Mouse (Mus musculus) liver, embryonic 16.5 days (tissue): ENCODE results near the gene Sun3. TPM values are rescaled to one million over a fixed set of nuclear protein-coding genes. Genes with fewer than 3 reads are reported as not detected.

Experiments used
- ATAC-seq: fragments of 200-750 bp; cut with Nextera tagmentation; 2 replicates; pipeline ENCODE4 v1.8.0; 2017; ENCODE audit warnings: low read depth, mild to moderate bottlenecking, moderate number of reproducible peaks, moderate library complexity
- H3K27ac ChIP-seq: fragments of 300-500 bp; sonication (generic); 2 replicates; pipeline ENCODE4 v1.5.1; 2014; ENCODE audit warnings: mild to moderate bottlenecking, low read length
- H3K27me3 ChIP-seq: fragments of 300-500 bp; sonication (generic); 2 replicates; pipeline ENCODE4 v1.6.1; 2014; ENCODE audit warnings: low read depth, low read length, mixed read lengths; ENCODE audit not compliant: control insufficient read depth, insufficient read depth
- H3K36me3 ChIP-seq: fragments of 300-500 bp; sonication (generic); 2 replicates; pipeline ENCODE4 v1.6.1; 2014; ENCODE audit warnings: mild to moderate bottlenecking; ENCODE audit not compliant: control insufficient read depth, insufficient read depth
- H3K4me1 ChIP-seq: fragments of 300-500 bp; sonication (generic); 2 replicates; pipeline ENCODE4 v1.6.1; 2014; ENCODE audit warnings: low read depth, low read length, mixed read lengths; ENCODE audit not compliant: control insufficient read depth
- H3K4me2 ChIP-seq: fragments of 300-500 bp; sonication (generic); 2 replicates; pipeline ENCODE4 v1.6.1; 2014; ENCODE audit warnings: low read depth, low read length, mixed read lengths
- H3K4me3 ChIP-seq: fragments of 300-500 bp; sonication (generic); 2 replicates; pipeline ENCODE4 v1.5.1; 2014; ENCODE audit warnings: low read depth, mild to moderate bottlenecking, low read length
- H3K9ac ChIP-seq: fragments of 300-500 bp; sonication (generic); 2 replicates; pipeline ENCODE4 v1.6.1; 2014; ENCODE audit warnings: low read depth, low read length
- H3K9me3 ChIP-seq: fragments of 300-500 bp; sonication (generic); replicated peaks from 2 replicates; pipeline ENCODE4 v1.6.1; 2016; ENCODE audit warnings: low read length; ENCODE audit not compliant: control insufficient read depth
- WGBS: fragments of 180-500 bp; shearing (Covaris S2); extraction: QIAGEN DNeasy Blood & Tissue Kit; methylation state at CpG from one replicate; pipeline ENCODE4 v1.1.7; 2014; ENCODE audit not compliant: insufficient replicate concordance; 5-methylcytosine and 5-hydroxymethylcytosine counted together
- polyA plus RNA-seq: library from polyadenylated mRNA; unstranded; fragments of >200 nt; fragmentation: Nextera tagmentation; extraction: Ambion mirVana; gene quantifications from 2 replicates; pipeline ENCODE4 v1.2.1, GENCODE M21; 2015

Sun3 gene
- not detected in 2 replicates for polyA plus RNA-seq

DNA sequence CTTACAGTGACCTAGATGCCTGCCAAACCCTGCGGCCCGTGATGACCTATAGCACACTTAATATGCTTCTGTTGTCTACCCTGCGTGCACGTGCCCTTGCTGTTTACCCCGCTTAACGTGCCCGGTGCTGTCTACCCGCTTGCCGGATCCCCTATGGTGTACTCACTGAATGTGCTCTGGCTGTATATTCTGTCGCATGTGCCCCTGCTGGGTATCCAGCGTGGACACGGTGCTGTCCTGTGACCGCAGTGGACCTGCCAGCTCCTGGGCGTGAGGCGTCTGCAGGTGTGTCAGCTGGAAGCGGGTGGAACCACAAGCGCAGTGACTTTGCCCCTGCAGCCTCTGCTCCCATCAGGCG is at the start of gene Sun3:
Sun3 (minus strand) TSS at position 289 of the 358 bp plus-strand sequence.
- Histone ChIP-seq H3K27me3 (no peaks in the 10 kb centered on the region; the same call in 1 of the 2 replicates), H3K36me3 (no peaks in the 10 kb centered on the region), H3K27ac (no peak within 1 kb of the TSS), H3K9me3 (no peaks in the 10 kb centered on the region), H3K4me1 (no peaks in the 10 kb centered on the region; the same call in 1 of the 2 replicates), H3K4me2 (peak within 1 kb of the TSS; percentile 76), H3K4me3 (peak within 1 kb of the TSS; percentile 55), H3K9ac (no peak within 1 kb of the TSS)
- peak; percentile 27 for ATAC-seq
- 2% methylated on average over 18 of the region's 18 CpGs for WGBS

DNA sequence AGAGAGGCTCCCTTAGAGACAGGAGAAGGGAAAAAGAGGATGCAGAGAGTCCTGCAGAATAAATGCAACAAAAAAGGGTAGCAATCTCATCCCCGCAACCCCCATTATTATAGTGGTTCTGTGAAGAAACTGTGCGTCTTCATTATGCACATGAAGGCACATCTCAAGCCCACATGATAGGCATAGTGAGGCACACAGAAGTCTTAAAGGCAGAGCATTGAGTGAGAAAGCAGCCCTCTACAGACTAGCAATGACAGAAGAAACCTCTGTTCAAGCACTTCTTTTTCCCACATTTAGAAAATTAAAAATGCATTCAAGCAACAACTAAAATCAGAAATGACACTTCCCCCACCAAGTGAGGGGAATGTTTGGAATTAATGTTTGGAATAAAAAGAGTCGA is 27.7 kb upstream of the Sun3 start:
- H3K36me3 ChIP-seq: no peaks in the 10 kb centered on the region
- no peak overlapping the region for H3K27ac ChIP-seq
- H3K27me3 ChIP-seq: no peaks in the 10 kb centered on the region
- no peaks in the 10 kb centered on the region for H3K9me3 ChIP-seq
- WGBS: 73% methylated on average over 3 of the region's 3 CpGs
- H3K4me2 ChIP-seq: no peak overlapping the region
- H3K9ac ChIP-seq: no peak overlapping the region
- H3K4me3 ChIP-seq: no peak overlapping the region
- no peaks in the 10 kb centered on the region for H3K4me1 ChIP-seq
- ATAC-seq: no peak

DNA sequence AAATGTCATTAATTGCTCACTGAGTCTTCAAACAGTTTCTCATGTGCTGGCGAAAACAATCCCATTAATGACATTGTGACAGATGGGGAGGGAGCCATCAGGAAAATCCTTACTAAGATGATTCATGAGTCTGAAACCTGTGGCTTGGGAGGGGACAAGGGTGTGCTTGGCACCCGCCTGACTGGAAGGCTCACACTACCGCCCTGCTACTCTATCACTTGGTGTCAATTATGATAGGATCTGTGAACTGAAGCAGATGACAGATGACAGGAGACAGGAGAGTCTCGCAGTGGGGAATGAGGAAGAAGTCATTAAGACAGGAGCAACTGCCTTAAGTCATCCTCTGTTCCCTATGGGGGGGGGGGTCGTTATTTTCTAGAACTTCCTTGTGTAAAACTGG is 11.7 kb upstream of the Sun3 start:
- H3K27me3 ChIP-seq: no peaks in the 10 kb centered on the region
- no peak overlapping the region for H3K4me2 ChIP-seq
- no peak for ATAC-seq
- WGBS: 12% methylated on average over 5 of the region's 5 CpGs
- H3K27ac ChIP-seq: no peak overlapping the region
- no peak overlapping the region for H3K4me3 ChIP-seq
- no peaks in the 10 kb centered on the region for H3K4me1 ChIP-seq
- no peak overlapping the region for H3K9ac ChIP-seq
- H3K9me3 ChIP-seq: no peaks in the 10 kb centered on the region
- no peaks in the 10 kb centered on the region for H3K36me3 ChIP-seq

DNA sequence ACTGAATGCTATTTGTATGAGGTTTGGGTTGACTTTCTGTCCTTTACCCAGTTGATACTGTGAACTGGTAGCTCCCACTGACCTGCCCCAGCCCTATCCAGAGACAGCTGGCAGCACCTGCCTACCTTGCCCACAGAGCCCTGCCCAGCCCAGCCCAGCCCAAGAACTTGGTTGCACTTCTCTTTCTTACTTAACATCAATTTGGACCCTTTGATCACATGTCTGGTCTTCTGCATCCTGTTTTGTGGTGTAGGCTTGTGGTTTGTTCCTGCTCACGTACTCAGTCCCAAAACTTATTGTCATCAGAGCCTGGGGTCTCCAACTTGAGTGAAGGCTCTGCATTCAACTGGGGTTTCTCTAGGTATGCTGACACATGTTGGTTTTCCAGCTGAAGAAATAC is 11.2 kb upstream of the Sun3 start:
- Histone ChIP-seq H3K9me3 (no peaks in the 10 kb centered on the region), H3K4me2 (no peak overlapping the region), H3K27ac (no peak overlapping the region), H3K4me1 (no peaks in the 10 kb centered on the region), H3K9ac (no peak overlapping the region), H3K4me3 (no peak overlapping the region), H3K27me3 (no peaks in the 10 kb centered on the region), H3K36me3 (no peaks in the 10 kb centered on the region)
- ATAC-seq: no peak
- 24% methylated on average over 1 of the region's 1 CpGs for WGBS

DNA sequence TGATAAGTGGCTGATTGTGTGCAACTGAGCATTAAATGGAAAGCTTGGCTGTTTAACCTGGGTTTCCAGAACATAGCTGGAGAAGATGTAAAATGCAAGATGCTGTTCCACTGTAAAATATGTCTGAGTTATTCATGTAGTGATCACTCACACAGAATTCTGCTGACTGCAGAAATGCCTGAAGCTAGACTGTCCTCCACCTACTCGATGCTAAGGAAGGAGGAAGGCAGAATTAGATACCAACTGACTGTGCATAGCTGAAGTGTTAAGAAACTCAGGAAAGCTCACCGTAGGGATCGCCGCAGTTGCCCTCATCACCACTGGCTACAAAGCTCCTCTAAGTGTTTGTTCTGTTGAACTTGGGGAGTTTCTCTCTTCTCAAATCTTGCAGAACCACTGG is 8.9 kb upstream of the Sun3 start:
- Histone ChIP-seq H3K9ac (no peak overlapping the region), H3K4me3 (no peak overlapping the region), H3K4me1 (no peaks in the 10 kb centered on the region), H3K9me3 (no peaks in the 10 kb centered on the region), H3K27ac (no peak overlapping the region), H3K27me3 (no peaks in the 10 kb centered on the region), H3K36me3 (no peaks in the 10 kb centered on the region), H3K4me2 (no peak overlapping the region)
- ATAC-seq: no peak
- WGBS: 72% methylated on average over 4 of the region's 4 CpGs

DNA sequence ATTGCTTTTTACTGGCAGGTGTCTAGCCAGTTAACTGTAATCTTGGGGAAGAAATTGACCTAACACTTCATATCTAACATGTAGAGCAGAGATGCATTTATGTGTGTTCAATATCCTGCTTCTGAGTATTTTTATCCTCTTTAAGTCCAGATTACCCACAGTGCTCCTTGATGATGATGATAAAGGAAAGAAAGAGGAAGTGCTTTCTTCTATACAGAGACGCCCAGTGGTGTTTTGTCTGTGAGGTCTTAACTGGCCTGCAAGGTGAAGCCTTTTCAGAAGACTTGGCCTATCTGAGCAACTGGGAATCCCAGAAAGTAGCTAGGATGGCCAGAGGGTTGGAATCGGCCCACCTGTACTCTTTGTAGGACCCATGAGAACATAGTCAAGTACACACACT is 8.1 kb upstream of the Sun3 start:
- no peak for ATAC-seq
- no peak overlapping the region for H3K9ac ChIP-seq
- H3K9me3 ChIP-seq: no peaks in the 10 kb centered on the region
- H3K4me3 ChIP-seq: no peak overlapping the region
- H3K36me3 ChIP-seq: no peaks in the 10 kb centered on the region
- H3K4me2 ChIP-seq: no peak overlapping the region
- H3K27ac ChIP-seq: no peak overlapping the region
- WGBS: 47% methylated on average over 2 of the region's 2 CpGs
- H3K27me3 ChIP-seq: no peaks in the 10 kb centered on the region
- H3K4me1 ChIP-seq: no peaks in the 10 kb centered on the region

DNA sequence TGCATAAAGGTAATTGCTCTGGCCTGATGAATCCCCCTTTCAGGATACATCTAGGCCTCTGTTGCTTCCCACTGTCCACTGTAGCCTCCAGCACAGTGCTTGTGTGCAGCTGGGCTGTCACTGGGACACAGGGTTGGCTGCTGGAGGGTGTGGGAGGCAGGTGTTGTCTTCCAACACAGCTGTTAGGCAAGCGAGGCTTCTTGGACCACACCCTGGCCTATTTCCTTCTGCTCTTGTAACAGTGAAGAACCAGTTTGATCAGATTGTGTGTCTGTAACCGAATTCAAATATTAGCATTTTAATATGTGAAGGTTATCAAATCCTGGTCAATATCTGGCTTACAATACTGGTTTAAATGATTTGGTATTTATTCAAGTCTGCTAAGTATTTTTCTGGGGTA is 3.1 kb upstream of the Sun3 start:
- Histone ChIP-seq H3K4me1 (no peaks in the 10 kb centered on the region; the same call in 1 of the 2 replicates), H3K9me3 (no peaks in the 10 kb centered on the region), H3K4me3 (no peak overlapping the region), H3K27me3 (no peaks in the 10 kb centered on the region; the same call in 1 of the 2 replicates), H3K9ac (no peak overlapping the region), H3K27ac (no peak overlapping the region), H3K36me3 (no peaks in the 10 kb centered on the region), H3K4me2 (no peak overlapping the region)
- WGBS: 37% methylated on average over 2 of the region's 2 CpGs
- ATAC-seq: no peak

DNA sequence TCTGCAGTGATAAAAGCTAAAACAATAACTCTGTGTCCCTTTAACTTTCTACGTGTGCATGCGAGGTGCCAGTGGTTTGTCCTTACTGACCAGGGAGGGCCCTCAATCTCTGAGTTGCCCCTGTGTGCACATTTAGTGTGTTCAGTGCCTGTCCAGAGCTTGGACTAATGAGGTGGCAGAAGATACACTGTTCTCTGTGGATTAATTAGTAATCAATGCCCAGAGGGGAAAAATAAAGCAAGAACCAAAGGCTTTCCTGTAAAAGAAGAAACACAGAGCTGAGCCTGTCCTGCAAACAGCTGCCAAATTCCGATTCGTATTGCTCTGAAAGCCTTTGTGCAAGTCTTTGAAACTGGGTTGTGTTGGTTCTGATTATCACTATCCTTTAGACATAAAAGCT is 1.4 kb upstream of the Sun3 start:
- H3K9me3 ChIP-seq: no peaks in the 10 kb centered on the region
- H3K36me3 ChIP-seq: no peaks in the 10 kb centered on the region
- no peak overlapping the region for H3K27ac ChIP-seq
- H3K9ac ChIP-seq: no peak overlapping the region
- whole genome bisulfite sequencing: 62% methylated on average over 4 of the region's 4 CpGs
- H3K4me1 ChIP-seq: no peaks in the 10 kb centered on the region; the same call in 1 of the 2 replicates
- no peak overlapping the region for H3K4me2 ChIP-seq
- H3K4me3 ChIP-seq: no peak overlapping the region
- ATAC-seq: no peak
- H3K27me3 ChIP-seq: no peaks in the 10 kb centered on the region; the same call in 1 of the 2 replicates

DNA sequence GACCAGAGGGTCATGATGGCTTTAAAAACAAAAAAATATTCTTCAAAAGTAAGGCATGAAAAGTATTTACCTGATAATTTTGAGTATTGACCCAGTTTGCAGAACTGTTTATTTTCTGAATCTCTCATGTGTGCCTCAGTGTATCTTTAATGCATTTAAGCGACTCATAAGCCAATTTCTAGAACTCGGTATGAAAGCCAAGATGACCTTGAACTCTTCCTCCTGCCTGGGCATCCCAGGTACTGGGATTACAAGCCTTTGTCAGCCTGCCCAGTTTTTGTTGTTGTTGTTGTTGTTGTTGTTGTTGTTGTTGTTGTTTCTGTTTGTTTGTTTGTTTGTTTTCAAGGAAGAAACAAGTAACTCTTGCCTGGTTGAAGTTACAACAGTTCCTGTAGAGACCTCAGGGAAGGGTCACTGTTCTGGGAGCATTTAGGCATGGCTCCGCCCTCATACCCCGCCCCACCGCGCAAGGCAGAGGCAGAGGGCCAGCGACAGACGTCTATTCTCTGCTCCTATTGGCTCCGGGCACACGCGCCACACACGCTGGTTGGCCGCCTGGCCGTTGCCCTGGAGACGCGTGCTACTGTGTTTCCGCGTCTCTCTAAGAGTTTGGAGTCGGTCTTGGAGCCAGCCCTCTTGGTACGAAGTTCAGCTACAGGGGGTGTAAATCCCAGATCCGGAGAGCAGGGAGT is 634 bp downstream of the Sun3 start, which contains the start of gene Gm11992:
Gm11992 (plus strand) TSS at position 584 of the 692 bp plus-strand sequence.
- no peak within 1 kb of the TSS for H3K9ac ChIP-seq
- H3K4me2 ChIP-seq: peak within 1 kb of the TSS; percentile 76
- no peaks in the 10 kb centered on the region; the same call in 1 of the 2 replicates for H3K4me1 ChIP-seq
- H3K9me3 ChIP-seq: no peaks in the 10 kb centered on the region
- H3K27ac ChIP-seq: no peak within 1 kb of the TSS
- H3K36me3 ChIP-seq: no peaks in the 10 kb centered on the region
- H3K4me3 ChIP-seq: peak within 1 kb of the TSS; percentile 55
- 2% methylated on average over 21 of the region's 21 CpGs for WGBS
- no peaks in the 10 kb centered on the region; the same call in 1 of the 2 replicates for H3K27me3 ChIP-seq
- peak; percentile 99 for ATAC-seq
